Comparison of ENCODE assay signal across 8 mouse cellular contexts in the genomic region with DNA sequence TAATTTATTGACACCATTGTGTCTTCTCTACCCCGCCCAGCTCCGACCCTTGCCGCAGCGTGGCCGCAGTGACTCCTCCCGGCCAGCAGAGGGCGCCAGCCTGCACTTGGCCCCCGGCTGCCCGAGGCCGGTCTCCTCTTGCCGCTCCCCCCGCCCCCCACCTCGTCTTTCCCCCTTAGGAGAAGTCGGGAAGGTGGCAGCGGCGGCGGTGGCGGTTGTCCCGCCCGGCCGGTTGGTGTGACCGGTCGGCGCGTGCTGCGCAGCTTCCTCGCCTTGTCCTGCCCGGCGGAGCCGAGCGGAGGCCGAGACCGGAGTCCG. TPM values are rescaled to one million over a fixed set of nuclear protein-coding genes. Genes with fewer than 3 reads are reported as not detected.
DNase-seq lines count a peak whose midpoint lies in the region; ATAC-seq lines count a peak whose summit lies in the region.

Gene Agfg1, plus strand, starts transcription at position 188 of the 318 bp plus-strand sequence.

- ATAC-seq in inflammation-experienced regulatory T-cells, adult 6 months, result peak; percentile 55
- peak; percentile 79 for ATAC-seq in megakaryocyte-erythroid progenitor cell, adult 5-6 weeks (replicated peaks; ENCODE audit: low FRiP score, low TSS enrichment, poor library complexity, severe bottlenecking)

- DNase-seq in adrenal gland, adult (ENCODE audit: inconsistent age in 2 of 2, low spot score in 1 of 2), result peak; percentile 94 to 99
- peak; percentile 94 for DNase-seq in embryo, embryonic 10.5 days (ENCODE audit: low spot score)
- peak; percentile 92 for DNase-seq in gastrocnemius, postnatal 14 days
- DNase-seq in left cerebral cortex, postnatal 10 days (ENCODE audit: extremely low spot score in 1 of 2, low spot score in 2 of 2), result peak; percentile 91 to 95
- DNase-seq in right cerebral cortex, postnatal 25 days, result peak; percentile 93
- peak; percentile 92 to 95 for DNase-seq in urinary bladder, postnatal 4 days (ENCODE audit: low spot score in 2 of 2)

- intact Hi-C loops in gastrocnemius, postnatal 14 days (cut with DNase I; ENCODE audit: low total_unique reads), result no loop called here
- intact Hi-C loops in left cerebral cortex, postnatal 10 days (cut with DNase I), result loop anchor here (5.0 kb wide), 1 partner anchor 42 kb away; no protein-coding TSS in a partner anchor

RNA-seq across cellular contexts. Expression of gene Agfg1, which starts in this region (rescaled TPM):
- total RNA-seq in gastrocnemius, postnatal 14 days (2021), result 10 to 100 TPM; 21.5 to 25.3 TPM
- polyA plus RNA-seq in inflammation-experienced regulatory T-cells, adult 6 months (2017; shearing (Covaris generic)), result 10 to 100 TPM; 32.2 to 33.2 (median 32.6) TPM
- total RNA-seq in left cerebral cortex, postnatal 10 days (2021), result 10 to 100 TPM; 82.3 to 86.3 TPM
- 30.1 and 39.6 TPM in 2 replicates for total RNA-seq in megakaryocyte-erythroid progenitor cell, adult 5-6 weeks (2014; fragmentation: Nextera tagmentation)
- 32.5 and 42.1 TPM in 2 replicates for total RNA-seq in megakaryocyte-erythroid progenitor cell, adult 5-6 weeks (2017)

Comparison
In these comparisons a context has a peak if more than half of its experiments do, and no peak if none do; other contexts are left out.
1. Peak in every context shown above with its lines: DNase-seq and ATAC-seq.